Mouse (Mus musculus) liver, embryonic 11.5 days (tissue): ENCODE data around the gene Mtmr6. TPM values are rescaled to one million over a fixed set of nuclear protein-coding genes. Genes with fewer than 3 reads are reported as not detected.
"Not testable (repeated sequence)": the region's sequence is repeated elsewhere in the genome, so short reads cannot be mapped to it uniquely, and the experiment has no call there.

ENCODE experiments used
- ATAC-seq: fragments of 200-750 bp; cut with Nextera tagmentation; replicated peaks from 2 replicates; pipeline ENCODE4 v1.8.0; 2017; ENCODE audit warnings: moderate number of reproducible peaks, mild to moderate bottlenecking, moderate TSS enrichment, moderate library complexity; ENCODE audit not compliant: low FRiP score
- DNase-seq: peaks from one replicate; pipeline ENCODE4 v3.0.0-alpha.2; 2017; ENCODE audit warnings: low spot score
- H3K27ac ChIP-seq: fragments of 300-500 bp; sonication (generic); 2 replicates; pipeline ENCODE4 v1.5.1; 2014; ENCODE audit warnings: mild to moderate bottlenecking, low read depth, low read length, control low read depth
- H3K27me3 ChIP-seq: fragments of 300-500 bp; sonication (generic); replicated peaks from 2 replicates; pipeline ENCODE4 v1.6.1; 2014; ENCODE audit warnings: low read length, mixed read lengths; ENCODE audit not compliant: control insufficient read depth, insufficient read depth
- H3K36me3 ChIP-seq: fragments of 300-500 bp; sonication (generic); 2 replicates; pipeline ENCODE4 v1.6.1; 2014; ENCODE audit warnings: mild to moderate bottlenecking, low read length, moderate library complexity, mixed read lengths; ENCODE audit not compliant: control insufficient read depth, insufficient read depth
- H3K4me1 ChIP-seq: fragments of 300-500 bp; sonication (generic); replicated peaks from 2 replicates; pipeline ENCODE4 v1.6.1; 2014; ENCODE audit warnings: low read length, mixed read lengths; ENCODE audit not compliant: control insufficient read depth, insufficient read depth
- H3K4me2 ChIP-seq: fragments of 300-500 bp; sonication (generic); 2 replicates; pipeline ENCODE4 v1.6.1; 2014; ENCODE audit warnings: mild to moderate bottlenecking, control low read depth, moderate library complexity
- H3K4me3 ChIP-seq: fragments of 300-500 bp; sonication (generic); 2 replicates; pipeline ENCODE4 v1.5.1; 2014; ENCODE audit warnings: low read depth, low read length, control low read depth
- H3K9ac ChIP-seq: fragments of 300-500 bp; sonication (generic); 2 replicates; pipeline ENCODE4 v1.6.1; 2014; ENCODE audit warnings: low read depth, low read length, control low read depth
- H3K9me3 ChIP-seq: fragments of 300-500 bp; sonication (generic); 2 replicates; pipeline ENCODE4 v1.6.1; 2016; ENCODE audit warnings: low read length, inconsistent platforms, mixed read lengths; ENCODE audit not compliant: control insufficient read depth
- WGBS: fragments of 180-500 bp; shearing (Covaris S2); extraction: QIAGEN DNeasy Blood & Tissue Kit; methylation state at CpG from one replicate; pipeline ENCODE4 v1.1.7; 2014; 5-methylcytosine and 5-hydroxymethylcytosine counted together
- microRNA counts: library from miRNA; unstranded; fragments of <30 nt; microRNA quantifications from one replicate; lab custom pipeline; 2015
- microRNA-seq: library from miRNA; unstranded; fragments of <30 nt; microRNA quantifications from one replicate; pipeline ENCODE4, GENCODE M21; 2017; ENCODE audit warnings: borderline number of aligned reads
- polyA plus RNA-seq: library from polyadenylated mRNA; unstranded; fragments of >200 nt; fragmentation: Nextera tagmentation; extraction: Ambion mirVana; gene quantifications from 2 replicates; pipeline ENCODE4 v1.2.1, GENCODE M21; 2014

Gene Mtmr6
- polyA plus RNA-seq, 1 experiment from 2014 or later: 25.0 TPM

GRCm38 (mm10) chr14:60308113-60308512 is 43.1 kb downstream of the Mtmr6 start:
- H3K4me3 ChIP-seq: no peak overlapping the region
- DNase-seq: no peak
- H3K4me2 ChIP-seq: no peak overlapping the region
- no peaks in the 10 kb centered on the region for H3K4me1 ChIP-seq
- peaks cover 2% of the 10 kb centered on the region; the same call in 1 of the 2 replicates for H3K36me3 ChIP-seq
- no peaks in the 10 kb centered on the region for H3K27me3 ChIP-seq
- no peaks in the 10 kb centered on the region for H3K9me3 ChIP-seq
- no peak overlapping the region for H3K27ac ChIP-seq
- WGBS: 61% methylated on average over 6 of the region's 6 CpGs
- no peak for ATAC-seq
- no peak overlapping the region for H3K9ac ChIP-seq

GRCm38 (mm10) chr14:60310691-60311090 is 45.7 kb downstream of the Mtmr6 start:
- H3K27me3 ChIP-seq: no peaks in the 10 kb centered on the region
- no peak overlapping the region for H3K9ac ChIP-seq
- no peaks in the 10 kb centered on the region for H3K36me3 ChIP-seq
- no peak overlapping the region for H3K4me2 ChIP-seq
- H3K4me3 ChIP-seq: no peak overlapping the region
- no peaks in the 10 kb centered on the region for H3K4me1 ChIP-seq
- H3K9me3 ChIP-seq: no peaks in the 10 kb centered on the region
- 77% methylated on average over 4 of the region's 4 CpGs for WGBS
- no peak for DNase-seq
- no peak for ATAC-seq
- H3K27ac ChIP-seq: no peak overlapping the region

GRCm38 (mm10) chr14:60319231-60319630 is 54.2 kb downstream of the Mtmr6 start:
- Histone ChIP-seq H3K4me2 (no peak overlapping the region), H3K9ac (no peak overlapping the region), H3K27me3 (no peaks in the 10 kb centered on the region), H3K4me3 (no peak overlapping the region), H3K27ac (no peak overlapping the region), H3K36me3 (no peaks in the 10 kb centered on the region), H3K4me1 (no peaks in the 10 kb centered on the region), H3K9me3 (no peaks in the 10 kb centered on the region; the same call in 1 of the 2 replicates)
- DNase-seq (no peak), ATAC-seq (no peak)
- WGBS: 91% methylated on average over 1 of the region's 1 CpGs

DNA sequence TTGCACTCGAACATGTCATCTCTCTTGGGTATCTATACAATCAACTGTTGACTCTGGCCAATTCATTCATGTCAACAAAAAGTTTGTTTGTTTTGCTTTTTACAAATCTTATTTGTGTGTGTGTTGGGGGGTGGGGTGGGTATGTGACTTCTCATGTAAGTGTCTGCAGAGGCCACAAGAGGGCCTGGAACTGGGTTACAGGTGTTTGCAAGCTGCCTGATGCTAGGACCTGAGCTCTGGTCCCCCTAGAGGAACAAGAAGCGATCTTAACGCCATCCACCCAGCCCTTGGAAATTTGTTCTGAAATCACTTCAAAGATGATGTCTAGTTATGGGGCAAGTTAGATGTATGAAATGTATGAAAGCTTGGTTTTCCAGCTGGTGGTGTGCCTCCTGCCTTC is 55.8 kb downstream of the Mtmr6 start:
- no peaks in the 10 kb centered on the region for H3K4me1 ChIP-seq
- H3K4me3 ChIP-seq: no peak overlapping the region
- 73% methylated on average over 3 of the region's 3 CpGs for WGBS
- H3K4me2 ChIP-seq: no peak overlapping the region
- no peaks in the 10 kb centered on the region; the same call in none of the 2 replicates for H3K9me3 ChIP-seq
- DNase-seq: no peak
- H3K27me3 ChIP-seq: no peaks in the 10 kb centered on the region
- H3K36me3 ChIP-seq: no peaks in the 10 kb centered on the region
- no peak overlapping the region for H3K27ac ChIP-seq
- ATAC-seq: no peak
- H3K9ac ChIP-seq: no peak overlapping the region

DNA sequence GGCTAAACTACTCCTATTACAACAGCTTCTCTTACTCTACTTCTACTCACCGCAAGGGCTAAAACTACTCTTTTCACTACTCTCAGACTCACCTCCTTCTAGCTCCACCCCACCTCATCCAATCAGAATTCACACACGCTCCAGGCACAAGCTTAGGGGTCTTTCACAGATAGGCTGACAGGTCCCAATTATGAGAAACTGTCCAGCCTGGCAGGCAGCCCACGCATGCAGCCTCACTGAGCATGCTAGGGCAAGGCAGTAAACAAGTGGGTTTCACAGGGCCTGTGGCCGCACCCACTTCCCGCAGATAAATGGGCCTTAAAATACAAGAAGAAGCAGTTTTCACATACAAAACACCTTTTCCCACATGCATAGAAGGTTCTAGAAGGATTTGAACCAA is 75.0 kb downstream of the Mtmr6 start:
- not testable (repeated sequence) for H3K9me3 ChIP-seq, H3K4me1 ChIP-seq, H3K27ac ChIP-seq, ATAC-seq, H3K4me2 ChIP-seq, H3K36me3 ChIP-seq, H3K9ac ChIP-seq, DNase-seq, H3K4me3 ChIP-seq, H3K27me3 ChIP-seq
- WGBS: 78% methylated on average over 5 of the region's 5 CpGs

GRCm38 (mm10) chr14:60340570-60340969 is 75.5 kb downstream of the Mtmr6 start:
- Histone ChIP-seq H3K4me1 (no peaks in the 10 kb centered on the region), H3K27ac (no peak overlapping the region), H3K4me2 (no peak overlapping the region), H3K27me3 (no peaks in the 10 kb centered on the region), H3K9ac (no peak overlapping the region), H3K4me3 (no peak overlapping the region), H3K36me3 (no peaks in the 10 kb centered on the region), H3K9me3 (no peaks in the 10 kb centered on the region)
- no peak for DNase-seq
- 69% methylated on average over 4 of the region's 4 CpGs for WGBS
- no peak for ATAC-seq

- ATAC-seq (no peak), DNase-seq (no peak)
- Histone ChIP-seq H3K4me3 (no peak overlapping the region), H3K36me3 (no peaks in the 10 kb centered on the region), H3K9me3 (no peaks in the 10 kb centered on the region), H3K27me3 (no peaks in the 10 kb centered on the region), H3K27ac (no peak overlapping the region), H3K9ac (no peak overlapping the region), H3K4me1 (no peaks in the 10 kb centered on the region), H3K4me2 (no peak overlapping the region)
- 77% methylated on average over 6 of the region's 6 CpGs for WGBS
Measured at GRCm38 (mm10) chr14:60345326-60345876, 80.4 kb downstream of the Mtmr6 start.

MicroRNAs encoded within 50 kb of the gene (microRNA counts, 519-probe panel; counts per million panel counts)
- not detected for microRNA mmu-miR-719 (lab: Ali Mortazavi, UCI)

Small RNA genes within 50 kb of the gene (microRNA-seq; reads per million reads assigned to microRNA genes)
- not detected for gene Mir719

Other genes starting within 250 kb of the Mtmr6 start
- 2.2 and 2.4 TPM in 2 replicates for gene Atp8a2, start 68.0 kb upstream of the Mtmr6 start, polyA plus RNA-seq
- not detected in 2 replicates for gene Nupl1, start 13.8 kb upstream of the Mtmr6 start, polyA plus RNA-seq
- 70.0 and 75.1 TPM in 2 replicates for gene Gm49336, start 13.7 kb upstream of the Mtmr6 start, polyA plus RNA-seq
- 0.43 and 0.55 TPM in 2 replicates for gene Amer2, start 108.0 kb downstream of the Mtmr6 start, polyA plus RNA-seq